Mouse (Mus musculus): ENCODE measurements at regions not wholly inside any gene's neighbourhood (a gene's known extent, or its start where the extent isn't known, plus 50 kb on each side); places are given as distances from the start of the nearest gene placed in this dataset.

DNA sequence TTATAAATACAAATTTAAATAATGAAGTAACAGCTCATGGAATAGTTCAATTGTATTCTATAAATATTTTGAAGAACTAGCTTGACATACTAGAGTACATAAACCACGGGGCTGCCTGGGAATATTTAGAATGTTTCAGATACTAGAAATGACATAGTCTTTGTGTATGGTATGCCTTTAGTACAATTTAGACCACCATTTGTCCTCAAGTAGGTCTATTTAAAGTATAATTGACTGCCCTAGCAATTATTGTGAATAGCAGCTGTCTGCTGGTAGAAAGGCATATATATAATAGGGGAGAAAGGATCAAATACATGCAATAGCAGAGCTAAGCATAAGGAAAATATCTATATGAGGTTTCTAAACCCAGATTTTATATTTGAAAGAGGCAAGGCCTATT is 550.6 kb upstream of the Itga1 start:
- TF ChIP-seq CTCF (IDR thresholded peaks at IDR 0.05; ENCODE audit: low read depth, low read length) (no peak), POLR2A (IDR thresholded peaks at IDR 0.05; ENCODE audit: insufficient read depth, low read length) (no peak)

Measured in ES-Bruce4 (cell line).